Mouse (Mus musculus): ENCODE data around the gene Gm9936. TPM values are rescaled to one million over a fixed set of nuclear protein-coding genes. Genes with fewer than 3 reads are reported as not detected.

Gm9936 gene
- total and polyA plus RNA-seq, 3 experiments: 0.04 to 0.26 TPM; not detected in 1

DNA sequence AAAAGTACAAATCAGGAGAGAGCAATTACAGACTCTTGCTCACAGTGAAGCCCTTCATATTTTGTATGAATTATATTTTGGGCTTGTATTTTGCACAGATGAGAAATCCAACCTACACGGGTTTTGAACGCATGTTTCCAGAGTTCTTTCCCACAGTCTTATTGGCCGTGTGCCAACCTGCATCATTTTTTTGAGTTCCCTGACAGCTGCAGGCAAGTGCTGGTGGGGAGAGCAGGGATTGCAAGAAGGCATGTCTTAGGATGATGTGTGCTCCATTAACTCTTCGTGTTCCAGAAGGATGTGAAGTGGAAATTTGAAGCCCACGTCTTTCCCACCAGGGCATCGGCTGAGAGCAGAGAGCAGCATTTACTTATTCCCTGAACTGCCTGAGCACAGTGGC is 41.9 kb downstream of the Gm9936 start:
- Histone ChIP-seq H3K36me3 (replicated peaks in 1 of 2; ENCODE audit: control insufficient read depth in 1 of 2, insufficient read depth in 1 of 2, low read length in 1 of 2) (peaks cover 0 to 3% of the 10 kb centered on the region in 2 experiments), H3K9me3 (replicated peaks; ENCODE audit: low read length) (peaks cover 5% of the 10 kb centered on the region), H3K4me1 (ENCODE audit: control insufficient read depth in 1 of 2, insufficient read depth in 2 of 2) (peaks cover 0 to 10% of the 10 kb centered on the region in 2 experiments; a peak in 2 of 4 replicates), H3K27me3 (replicated peaks) (no peaks in the 10 kb centered on the region), H3K79me2 (replicated peaks; ENCODE audit: control insufficient read depth, extremely low read depth, insufficient read depth, poor library complexity, severe bottlenecking) (0 out of 2 replicates have a peak, but pooled peaks cover 2% of the 10 kb centered on the region), H3K9ac (ENCODE audit: insufficient read depth, low read depth) (no peak overlapping the region), H3K4me3 (replicated peaks in 1 of 3; ENCODE audit: low read depth in 2 of 3, low read length in 2 of 3, poor library complexity in 1 of 3) (no peak overlapping the region), H3K4me2 (ENCODE audit: insufficient read depth, low read depth, poor library complexity, severe bottlenecking) (no peak overlapping the region), H3K27ac (ENCODE audit: insufficient read depth, low read depth) (no peak overlapping the region)
- no peak for TF ChIP-seq ZC3H11A (IDR thresholded peaks at IDR 0.05; ENCODE audit: low read depth, low read length)
- no peak for TF ChIP-seq MAX (IDR thresholded peaks at IDR 0.05; ENCODE audit: low read length)
- no peak for TF ChIP-seq UBTF (IDR thresholded peaks at IDR 0.05; ENCODE audit: low read depth, low read length)
- no peak for TF ChIP-seq ZMIZ1 (IDR thresholded peaks at IDR 0.05; ENCODE audit: low read depth, low read length)
- no peak for TF ChIP-seq ZKSCAN1 (IDR thresholded peaks at IDR 0.05; ENCODE audit: borderline replicate concordance, low read depth, low read length)
- no peak for TF ChIP-seq PAX5 (IDR thresholded peaks at IDR 0.05; ENCODE audit: low read length)
- no peak for TF ChIP-seq MAZ (IDR thresholded peaks at IDR 0.05; ENCODE audit: low read depth, low read length)
- no peak for TF ChIP-seq CHD1 (IDR thresholded peaks at IDR 0.05; ENCODE audit: low read depth, low read length)
- no peak for TF ChIP-seq MEF2A (IDR thresholded peaks at IDR 0.05; ENCODE audit: borderline replicate concordance, low read depth, low read length)
- no peak for TF ChIP-seq SMC3 (IDR thresholded peaks at IDR 0.05; ENCODE audit: low read depth, low read length)
- no peak for TF ChIP-seq ETS1 (conservative IDR thresholded peaks at IDR 0.05; ENCODE audit: low read depth, low read length)
- no peak for TF ChIP-seq IRF4 (IDR thresholded peaks at IDR 0.05; ENCODE audit: low read depth, low read length)
- TF ChIP-seq RAD21 (IDR thresholded peaks at IDR 0.05; ENCODE audit: low read depth, low read length): no peak
- no peak for DNase-seq (ENCODE audit: extremely low read depth)
- in situ Hi-C loops (cut with MboI; ENCODE audit: low pct_ligation_motif_present, low pct_unique_long_range_greater_than_20kb, low sequenced_read_pairs): no loop called here
- dilution Hi-C loops (cut with MboI; ENCODE audit: extremely low pct_ligation_motif_present, extremely low pct_unique_long_range_greater_than_20kb, low sequenced_read_pairs): no loop called here

DNA sequence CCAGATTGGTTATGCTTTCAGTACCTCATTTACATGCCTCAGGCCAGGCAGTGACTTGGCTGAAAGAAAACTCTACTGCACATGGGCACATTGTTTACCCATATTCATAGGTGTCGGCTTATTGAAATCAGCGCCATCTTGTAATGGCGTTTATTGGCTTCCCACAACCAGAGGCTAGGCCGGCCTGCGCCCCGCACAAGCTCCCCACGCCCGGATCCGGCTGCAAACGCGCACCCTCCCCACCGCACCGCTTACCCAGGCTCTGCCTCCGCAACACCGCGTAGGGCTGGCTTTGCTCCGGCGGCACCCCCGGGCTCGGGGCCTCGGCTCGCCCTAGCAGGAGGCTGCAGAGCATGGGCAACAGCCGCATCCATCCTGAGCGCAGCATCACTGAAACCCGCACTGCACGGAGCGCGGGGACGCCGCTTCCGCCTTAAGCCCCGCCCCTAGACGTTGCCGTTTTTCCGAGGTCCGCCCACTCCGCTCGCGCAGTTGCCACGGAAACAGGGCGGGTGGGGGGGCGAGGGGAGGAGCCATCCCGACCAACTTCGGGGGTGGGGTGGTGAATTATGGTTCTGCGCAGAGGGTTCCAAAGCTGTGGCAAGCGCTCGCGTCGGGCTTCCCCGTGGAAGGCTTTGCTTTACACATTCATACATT is 44.8 kb downstream of the Gm9936 start:
- peak overlapping the region; percentile 1; the same call in 1 of the 2 replicates for H3K27ac ChIP-seq (ENCODE audit: insufficient read depth, low read depth)
- dilution Hi-C loops (cut with MboI; ENCODE audit: extremely low pct_ligation_motif_present, extremely low pct_unique_long_range_greater_than_20kb, low sequenced_read_pairs): no loop called here
- in situ Hi-C loops (cut with MboI; ENCODE audit: low pct_ligation_motif_present, low pct_unique_long_range_greater_than_20kb, low sequenced_read_pairs): loop anchor here (5.0 kb wide), 1 partner anchor 91 kb away; no protein-coding TSS in a partner anchor
- TF ChIP-seq MAZ (IDR thresholded peaks at IDR 0.05; ENCODE audit: low read depth, low read length) (peak; percentile 28; the same call in 1 of the 2 replicates), NRF1 (IDR thresholded peaks at IDR 0.05; ENCODE audit: low read depth, low read length) (peak; percentile 53; the same call in 1 of the 2 replicates), CTCF (conservative IDR thresholded peaks at IDR 0.05 in 1 of 2, IDR thresholded peaks at IDR 0.05 in 1 of 2; ENCODE audit: low read depth in 2 of 2, low read length in 2 of 2) (no peak), MXI1 (IDR thresholded peaks at IDR 0.05; ENCODE audit: low read depth, low read length) (0 out of 2 replicates have a peak, but pooled peaks have one; percentile 35), ELF1 (IDR thresholded peaks at IDR 0.05; ENCODE audit: low read depth, low read length) (peak; percentile 88), HCFC1 (IDR thresholded peaks at IDR 0.05; ENCODE audit: low read depth, low read length) (peak; percentile 44; the same call in 1 of the 2 replicates), SIN3A (IDR thresholded peaks at IDR 0.05; ENCODE audit: low read length) (peak; percentile 50; the same call in 1 of the 2 replicates), JUN (IDR thresholded peaks at IDR 0.05; ENCODE audit: insufficient read depth, low read depth, low read length) (no peak), MYC (IDR thresholded peaks at IDR 0.05; ENCODE audit: low read depth, low read length) (0 out of 2 replicates have a peak, but pooled peaks have one; percentile 66), MAX (IDR thresholded peaks at IDR 0.05; ENCODE audit: low read length) (peak; percentile 62), ZMIZ1 (IDR thresholded peaks at IDR 0.05; ENCODE audit: low read depth, low read length) (peak; percentile 84), E2F4 (IDR thresholded peaks at IDR 0.05; ENCODE audit: insufficient replicate concordance, low read depth, low read length) (no peak), EP300 (IDR thresholded peaks at IDR 0.05; ENCODE audit: low read length) (no peak), IRF4 (IDR thresholded peaks at IDR 0.05; ENCODE audit: low read depth, low read length) (0 out of 2 replicates have a peak, but pooled peaks have one; percentile 11), JUND (conservative IDR thresholded peaks at IDR 0.05; ENCODE audit: low read depth, low read length) (no peak), NELFE (IDR thresholded peaks at IDR 0.05; ENCODE audit: low read depth, low read length) (peak; percentile 84), POLR2A (IDR thresholded peaks at IDR 0.05; ENCODE audit: low read depth, low read length) (peak; percentile 82), TCF12 (IDR thresholded peaks at IDR 0.05; ENCODE audit: low read depth, low read length) (peak; percentile 55; the same call in 1 of the 2 replicates), ETS1 (conservative IDR thresholded peaks at IDR 0.05; ENCODE audit: low read depth, low read length) (no peak), USF2 (conservative IDR thresholded peaks at IDR 0.05; ENCODE audit: low read depth, low read length) (no peak), CHD1 (IDR thresholded peaks at IDR 0.05; ENCODE audit: low read depth, low read length) (no peak), GABPA (IDR thresholded peaks at IDR 0.05; ENCODE audit: insufficient replicate concordance, low read depth, low read length) (no peak), POLR2AphosphoS2 (IDR thresholded peaks at IDR 0.05; ENCODE audit: low read depth, low read length) (0 out of 2 replicates have a peak, but pooled peaks have one; percentile 30)

More for the DNA sequence above, 44.8 kb downstream of the Gm9936 start:
- DNase-seq (ENCODE audit: extremely low read depth): peak; percentile 76
- Histone ChIP-seq H3K79me2 (replicated peaks; ENCODE audit: control insufficient read depth, extremely low read depth, insufficient read depth, poor library complexity, severe bottlenecking) (0 out of 2 replicates have a peak, but pooled peaks cover 2% of the 10 kb centered on the region), H3K9me3 (replicated peaks; ENCODE audit: low read length) (no peaks in the 10 kb centered on the region), H3K27me3 (replicated peaks) (no peaks in the 10 kb centered on the region), H3K4me1 (ENCODE audit: control insufficient read depth in 1 of 2, insufficient read depth in 2 of 2) (peaks cover 5 to 18% of the 10 kb centered on the region in 2 experiments; a peak in 3 of 4 replicates), H3K36me3 (replicated peaks in 1 of 2; ENCODE audit: control insufficient read depth in 1 of 2, insufficient read depth in 1 of 2, low read length in 1 of 2) (peaks cover 5 to 25% of the 10 kb centered on the region in 2 experiments), H3K4me3 (replicated peaks in 1 of 3; ENCODE audit: low read depth in 2 of 3, low read length in 2 of 3, poor library complexity in 1 of 3) (peak overlapping the region; percentile 66 to 88 (median 70)), H3K9ac (ENCODE audit: insufficient read depth, low read depth) (peak overlapping the region; percentile 41; the same call in 1 of the 2 replicates), H3K4me2 (ENCODE audit: insufficient read depth, low read depth, poor library complexity, severe bottlenecking) (no peak overlapping the region)
